Mouse (Mus musculus): Measurements from ENCODE around the gene Wnt4. TPM values are rescaled to one million over a fixed set of nuclear protein-coding genes. Genes with fewer than 3 reads are reported as not detected.

Wnt4 gene
- polyA plus RNA-seq, 1 experiment = 4.1 TPM

DNA sequence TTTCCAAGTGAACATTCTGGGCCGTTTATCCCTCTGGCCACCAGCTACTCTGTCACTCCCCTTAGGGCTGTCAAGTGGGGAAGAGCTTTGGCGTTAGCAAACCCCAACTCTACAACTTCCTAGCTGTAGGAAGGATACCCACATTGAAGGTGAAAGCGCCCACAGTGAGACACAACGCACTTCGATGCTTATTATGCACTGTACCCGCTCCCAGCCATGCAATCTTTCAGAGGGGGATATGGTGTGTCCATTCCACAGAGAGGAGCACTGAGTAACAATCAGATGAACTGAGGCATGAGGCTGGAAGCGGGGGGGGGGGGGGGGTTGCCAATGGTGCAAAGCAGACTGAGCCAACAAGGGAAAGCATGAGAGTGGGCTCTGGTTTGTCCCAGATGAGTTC lies 27.8 kb downstream of the Wnt4 start:
- H3K9me3 ChIP-seq (replicated peaks; ENCODE audit: control insufficient read depth, insufficient read depth, low read length, poor library complexity, severe bottlenecking) = no peaks in the 10 kb centered on the region
- no peak overlapping the region for H3K9ac ChIP-seq (ENCODE audit: low read depth, poor library complexity, severe bottlenecking)
- H3K36me3 ChIP-seq (ENCODE audit: control insufficient read depth, insufficient read depth, low read length, poor library complexity, severe bottlenecking) = no peaks in the 10 kb centered on the region
- H3K4me1 ChIP-seq (ENCODE audit: control insufficient read depth, insufficient read depth, low read length) = no peaks in the 10 kb centered on the region
- no peak overlapping the region for H3K4me3 ChIP-seq (ENCODE audit: low read depth, low read length)
- H3K27me3 ChIP-seq (ENCODE audit: control insufficient read depth, insufficient read depth, low read length, poor library complexity, severe bottlenecking) = no peaks in the 10 kb centered on the region
- TF ChIP-seq EP300 (IDR thresholded peaks at IDR 0.05; ENCODE audit: insufficient read depth, low read depth, low read length) (no peak), POLR2A (IDR thresholded peaks at IDR 0.05; ENCODE audit: insufficient read depth, low read length) (no peak), CTCF (IDR thresholded peaks at IDR 0.05; ENCODE audit: low read depth, low read length) (no peak)
- no peak overlapping the region for H3K27ac ChIP-seq (ENCODE audit: insufficient read depth, low read length)

GRCm38 (mm10) chr4:137305831-137306576 lies 28.7 kb downstream of the Wnt4 start:
- H3K27me3 ChIP-seq (ENCODE audit: control insufficient read depth, insufficient read depth, low read length, poor library complexity, severe bottlenecking) = no peaks in the 10 kb centered on the region
- no peaks in the 10 kb centered on the region for H3K36me3 ChIP-seq (ENCODE audit: control insufficient read depth, insufficient read depth, low read length, poor library complexity, severe bottlenecking)
- H3K9me3 ChIP-seq (replicated peaks; ENCODE audit: control insufficient read depth, insufficient read depth, low read length, poor library complexity, severe bottlenecking) = no peaks in the 10 kb centered on the region
- no peak overlapping the region for H3K27ac ChIP-seq (ENCODE audit: insufficient read depth, low read length)
- no peak overlapping the region for H3K4me3 ChIP-seq (ENCODE audit: low read depth, low read length)
- TF ChIP-seq POLR2A (IDR thresholded peaks at IDR 0.05; ENCODE audit: insufficient read depth, low read length) = no peak
- TF ChIP-seq EP300 (IDR thresholded peaks at IDR 0.05; ENCODE audit: insufficient read depth, low read depth, low read length) = no peak
- no peak for TF ChIP-seq CTCF (IDR thresholded peaks at IDR 0.05; ENCODE audit: low read depth, low read length)
- H3K9ac ChIP-seq (ENCODE audit: low read depth, poor library complexity, severe bottlenecking) = no peak overlapping the region
- no peaks in the 10 kb centered on the region for H3K4me1 ChIP-seq (ENCODE audit: control insufficient read depth, insufficient read depth, low read length)

- H3K36me3 ChIP-seq (ENCODE audit: control insufficient read depth, insufficient read depth, low read length, poor library complexity, severe bottlenecking) = no peaks in the 10 kb centered on the region
- TF ChIP-seq POLR2A (IDR thresholded peaks at IDR 0.05; ENCODE audit: insufficient read depth, low read length) (no peak), CTCF (IDR thresholded peaks at IDR 0.05; ENCODE audit: low read depth, low read length) (no peak)
- H3K27ac ChIP-seq (ENCODE audit: insufficient read depth, low read length) = no peak overlapping the region
- no peak overlapping the region for H3K4me3 ChIP-seq (ENCODE audit: low read depth, low read length)
- H3K9me3 ChIP-seq (replicated peaks; ENCODE audit: control insufficient read depth, insufficient read depth, low read length, poor library complexity, severe bottlenecking) = no peaks in the 10 kb centered on the region
- no peaks in the 10 kb centered on the region for H3K27me3 ChIP-seq (ENCODE audit: control insufficient read depth, insufficient read depth, low read length, poor library complexity, severe bottlenecking)
- H3K9ac ChIP-seq (ENCODE audit: low read depth, poor library complexity, severe bottlenecking) = no peak overlapping the region
- H3K4me1 ChIP-seq (ENCODE audit: control insufficient read depth, insufficient read depth, low read length) = no peaks in the 10 kb centered on the region
These were observed 29.2 kb downstream of the Wnt4 start for GRCm38 (mm10) chr4:137306577-137306888.

DNA sequence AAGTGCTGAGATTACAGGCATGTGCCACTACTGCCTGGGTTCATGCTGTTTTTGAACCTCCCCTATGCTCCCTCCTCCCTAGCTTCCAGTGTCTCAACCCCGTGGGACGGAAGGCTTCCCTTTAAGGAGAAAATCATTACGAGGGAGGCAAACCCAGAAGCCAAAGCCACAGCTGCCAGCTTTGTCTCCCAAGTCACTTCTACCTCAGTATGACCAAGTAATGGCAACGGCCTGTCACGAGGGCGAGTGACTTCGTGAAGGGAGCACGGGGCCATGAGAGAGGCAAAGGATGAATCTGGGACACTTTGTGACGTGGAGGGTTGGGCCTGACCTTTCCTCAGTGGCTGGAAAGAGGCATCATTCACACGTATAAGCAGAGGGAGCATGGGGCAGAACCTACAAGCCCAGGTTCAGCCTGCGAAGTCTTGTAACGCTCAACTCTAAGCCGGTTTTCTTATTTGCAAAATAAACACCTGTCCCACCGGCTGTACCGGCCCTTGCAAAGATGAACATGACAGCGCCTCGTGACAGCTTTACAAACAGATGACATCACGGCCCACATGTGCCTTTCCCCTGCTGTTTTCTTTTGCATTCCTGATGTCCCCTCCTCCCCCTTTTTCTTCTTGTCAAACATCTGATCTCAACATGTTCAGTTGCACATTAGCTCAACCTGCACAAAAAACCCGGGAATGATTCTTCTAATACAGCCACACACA lies 29.9 kb downstream of the Wnt4 start:
- Histone ChIP-seq H3K4me3 (ENCODE audit: low read depth, low read length) (no peak overlapping the region), H3K27me3 (ENCODE audit: control insufficient read depth, insufficient read depth, low read length, poor library complexity, severe bottlenecking) (no peaks in the 10 kb centered on the region), H3K36me3 (ENCODE audit: control insufficient read depth, insufficient read depth, low read length, poor library complexity, severe bottlenecking) (no peaks in the 10 kb centered on the region), H3K9ac (ENCODE audit: low read depth, poor library complexity, severe bottlenecking) (no peak overlapping the region), H3K27ac (ENCODE audit: insufficient read depth, low read length) (no peak overlapping the region), H3K9me3 (replicated peaks; ENCODE audit: control insufficient read depth, insufficient read depth, low read length, poor library complexity, severe bottlenecking) (no peaks in the 10 kb centered on the region), H3K4me1 (ENCODE audit: control insufficient read depth, insufficient read depth, low read length) (no peaks in the 10 kb centered on the region)
- TF ChIP-seq CTCF (IDR thresholded peaks at IDR 0.05; ENCODE audit: low read depth, low read length) (no peak), EP300 (IDR thresholded peaks at IDR 0.05; ENCODE audit: insufficient read depth, low read depth, low read length) (no peak), POLR2A (IDR thresholded peaks at IDR 0.05; ENCODE audit: insufficient read depth, low read length) (no peak)

DNA sequence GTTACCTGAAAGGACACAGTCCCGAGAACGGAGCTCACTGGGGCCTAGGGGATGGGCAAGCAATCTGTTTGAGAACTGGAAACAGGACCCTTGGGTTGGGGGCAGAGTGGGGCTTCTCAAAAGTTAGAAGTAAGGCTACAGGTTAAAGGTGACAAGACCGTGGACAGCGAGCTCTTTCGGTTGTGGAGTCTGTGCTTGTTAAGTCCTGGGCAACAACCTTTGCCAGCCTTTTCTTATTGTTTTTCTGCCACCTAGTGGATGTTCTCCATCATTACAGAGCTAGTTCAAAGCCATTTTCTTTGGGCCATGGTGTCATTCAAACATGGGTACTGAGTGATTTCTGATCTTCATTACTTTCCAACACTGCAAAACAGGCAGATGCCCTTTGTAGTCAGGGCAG lies 31.1 kb downstream of the Wnt4 start:
- Histone ChIP-seq H3K9me3 (replicated peaks; ENCODE audit: control insufficient read depth, insufficient read depth, low read length, poor library complexity, severe bottlenecking) (no peaks in the 10 kb centered on the region), H3K4me3 (ENCODE audit: low read depth, low read length) (no peak overlapping the region), H3K4me1 (ENCODE audit: control insufficient read depth, insufficient read depth, low read length) (no peaks in the 10 kb centered on the region), H3K36me3 (ENCODE audit: control insufficient read depth, insufficient read depth, low read length, poor library complexity, severe bottlenecking) (no peaks in the 10 kb centered on the region), H3K9ac (ENCODE audit: low read depth, poor library complexity, severe bottlenecking) (no peak overlapping the region), H3K27me3 (ENCODE audit: control insufficient read depth, insufficient read depth, low read length, poor library complexity, severe bottlenecking) (no peaks in the 10 kb centered on the region), H3K27ac (ENCODE audit: insufficient read depth, low read length) (no peak overlapping the region)
- TF ChIP-seq CTCF (IDR thresholded peaks at IDR 0.05; ENCODE audit: low read depth, low read length) = peak; percentile 38
- TF ChIP-seq POLR2A (IDR thresholded peaks at IDR 0.05; ENCODE audit: insufficient read depth, low read length) = no peak

GRCm38 (mm10) chr4:137313511-137313910 lies 36.2 kb downstream of the Wnt4 start:
- H3K36me3 ChIP-seq (ENCODE audit: control insufficient read depth, insufficient read depth, low read length, poor library complexity, severe bottlenecking) = peaks cover 5% of the 10 kb centered on the region; the same call in 1 of the 2 replicates
- H3K9ac ChIP-seq (ENCODE audit: low read depth, poor library complexity, severe bottlenecking) = no peak overlapping the region
- H3K4me3 ChIP-seq (ENCODE audit: low read depth, low read length) = no peak overlapping the region
- no peak overlapping the region for H3K27ac ChIP-seq (ENCODE audit: insufficient read depth, low read length)
- no peaks in the 10 kb centered on the region for H3K27me3 ChIP-seq (ENCODE audit: control insufficient read depth, insufficient read depth, low read length, poor library complexity, severe bottlenecking)
- no peak for TF ChIP-seq POLR2A (IDR thresholded peaks at IDR 0.05; ENCODE audit: insufficient read depth, low read length)
- no peak for TF ChIP-seq CTCF (IDR thresholded peaks at IDR 0.05; ENCODE audit: low read depth, low read length)
- TF ChIP-seq EP300 (IDR thresholded peaks at IDR 0.05; ENCODE audit: insufficient read depth, low read depth, low read length) = no peak
- no peaks in the 10 kb centered on the region for H3K4me1 ChIP-seq (ENCODE audit: control insufficient read depth, insufficient read depth, low read length)
- no peaks in the 10 kb centered on the region for H3K9me3 ChIP-seq (replicated peaks; ENCODE audit: control insufficient read depth, insufficient read depth, low read length, poor library complexity, severe bottlenecking)

All from ES-Bruce4 (cell line).